Mouse (Mus musculus) lung, adult 2 months (tissue): Measurements from ENCODE around the gene Cpm. TPM values are rescaled to one million over a fixed set of nuclear protein-coding genes. Genes with fewer than 3 reads are reported as not detected.
"Not testable (repeated sequence)": the region's sequence is repeated elsewhere in the genome, so short reads cannot be mapped to it uniquely, and the experiment has no call there.

Source experiments
- DNase-seq: peaks from one replicate; pipeline ENCODE4 v3.0.0; 2022
- H3K4me1 ChIP-seq: fragments of 200-500 bp; 2 replicates; pipeline ENCODE4 v1.6.1; 2011; ENCODE audit warnings: low read length; ENCODE audit not compliant: control insufficient read depth, insufficient read depth
- H3K4me3 ChIP-seq: fragments of 200-500 bp; replicated peaks from 2 replicates; pipeline ENCODE3; 2011; ENCODE audit warnings: low read depth, mild to moderate bottlenecking, control low read depth, low read length; ENCODE audit errors: extremely low read depth
- CTCF ChIP-seq: fragments of 200-500 bp; IDR thresholded peaks from 2 replicates; pipeline ENCODE4 v1.5.1; 2011; ENCODE audit warnings: mild to moderate bottlenecking, low read length, control low read depth; ENCODE audit not compliant: insufficient read depth
- POLR2A ChIP-seq: fragments of 200-500 bp; IDR thresholded peaks from 2 replicates; pipeline ENCODE4 v1.6.1; 2011; ENCODE audit warnings: low read depth, mild to moderate bottlenecking, control low read depth, low read length, borderline replicate concordance; ENCODE audit errors: extremely low read depth
- WGBS: fragments of 180-500 bp; shearing (Covaris S2); methylation state at CpG from one replicate; pipeline ENCODE4 v1.1.7; 2018; 5-methylcytosine and 5-hydroxymethylcytosine counted together
- polyA plus RNA-seq: library from polyadenylated mRNA; depleted of rRNA; stranded (reverse); fragments of >200 nt; gene quantifications from 2 replicates; pipeline ENCODE4 v1.2.3, GENCODE M21; 2012

Cpm gene
- polyA plus RNA-seq, 1 experiment = 117 TPM

GRCm38 (mm10) chr10:117614387-117614786 is 14.9 kb upstream of the Cpm start:
- Histone ChIP-seq H3K4me1 (no peaks in the 10 kb centered on the region), H3K4me3 (no peak overlapping the region)
- no peak for DNase-seq
- TF ChIP-seq POLR2A = no peak
- TF ChIP-seq CTCF = no peak
- WGBS = 56% methylated on average over 3 of the region's 3 CpGs

- Histone ChIP-seq H3K4me3 (no peak overlapping the region), H3K4me1 (no peaks in the 10 kb centered on the region)
- DNase-seq = no peak
- TF ChIP-seq CTCF = no peak
- TF ChIP-seq POLR2A = no peak
- 89% methylated on average over 8 of the region's 8 CpGs for WGBS
Observed at GRCm38 (mm10) chr10:117615239-117615638, 14.1 kb upstream of the Cpm start.

- Histone ChIP-seq H3K4me3 (no peak overlapping the region), H3K4me1 (no peaks in the 10 kb centered on the region)
- WGBS = 70% methylated on average over 4 of the region's 4 CpGs
- DNase-seq = no peak
- TF ChIP-seq CTCF = no peak
- TF ChIP-seq POLR2A = no peak
Observed at GRCm38 (mm10) chr10:117615746-117616145, 13.6 kb upstream of the Cpm start.

- no peak for DNase-seq
- 88% methylated on average over 6 of the region's 6 CpGs for WGBS
Observed at GRCm38 (mm10) chr10:117616191-117616680, 13.1 kb upstream of the Cpm start.

GRCm38 (mm10) chr10:117616765-117617164 is 12.5 kb upstream of the Cpm start:
- not testable (repeated sequence) for H3K4me1 ChIP-seq, DNase-seq, H3K4me3 ChIP-seq
- 83% methylated on average over 4 of the region's 4 CpGs for WGBS

More at GRCm38 (mm10) chr10:117616191-117616680, 13.1 kb upstream of the Cpm start:
- Histone ChIP-seq H3K4me3 (no peak overlapping the region), H3K4me1 (no peaks in the 10 kb centered on the region)
- TF ChIP-seq POLR2A = no peak
- no peak for TF ChIP-seq CTCF

GRCm38 (mm10) chr10:117617568-117618345 is 11.5 kb upstream of the Cpm start:
- no peaks in the 10 kb centered on the region for H3K4me1 ChIP-seq
- no peak overlapping the region for H3K4me3 ChIP-seq
- 89% methylated on average over 3 of the region's 3 CpGs for WGBS
- no peak for TF ChIP-seq POLR2A
- TF ChIP-seq CTCF = no peak
- DNase-seq = no peak

- TF ChIP-seq POLR2A (no peak), CTCF (no peak)
- WGBS = 83% methylated on average over 27 of the region's 27 CpGs
- H3K4me3 ChIP-seq = no peak overlapping the region
- no peaks in the 10 kb centered on the region for H3K4me1 ChIP-seq
- DNase-seq = no peak
Observed at GRCm38 (mm10) chr10:117619041-117619861, 10.0 kb upstream of the Cpm start.

- TF ChIP-seq CTCF (no peak), POLR2A (no peak)
- WGBS = 90% methylated on average over 2 of the region's 2 CpGs
- H3K4me1 ChIP-seq = no peaks in the 10 kb centered on the region
- H3K4me3 ChIP-seq = no peak overlapping the region
- DNase-seq = no peak
Observed at GRCm38 (mm10) chr10:117619862-117620179, 9.5 kb upstream of the Cpm start.

- TF ChIP-seq POLR2A (no peak), CTCF (no peak)
- H3K4me3 ChIP-seq = no peak overlapping the region
- no peak for DNase-seq
- 89% methylated on average over 4 of the region's 4 CpGs for whole genome bisulfite sequencing
- H3K4me1 ChIP-seq = no peaks in the 10 kb centered on the region
Observed at GRCm38 (mm10) chr10:117620530-117620929, 8.8 kb upstream of the Cpm start.

GRCm38 (mm10) chr10:117620934-117621501 is 8.3 kb upstream of the Cpm start:
- no peaks in the 10 kb centered on the region for H3K4me1 ChIP-seq
- TF ChIP-seq CTCF (no peak), POLR2A (no peak)
- H3K4me3 ChIP-seq = no peak overlapping the region
- WGBS = 76% methylated on average over 3 of the region's 3 CpGs
- no peak for DNase-seq
